Mouse (Mus musculus): ENCODE data around the gene Ints11. TPM values are rescaled to one million over a fixed set of nuclear protein-coding genes. Genes with fewer than 3 reads are reported as not detected.

Ints11 gene
- 14.7 and 15.3 TPM in 2 replicates for polyA plus RNA-seq (2012)

GRCm38 (mm10) chr4:155869317-155870033 is at the start of gene Ints11, which contains the start of gene Cptp:
Gene Ints11, plus strand, starts transcription at chr4:155869546.
Gene Cptp, minus strand, starts transcription at chr4:155869440.

GRCm38 (mm10) chr4:155831205-155831766 is 38.1 kb upstream of the Ints11 start, which contains the start of gene Aurkaip1:
Gene Aurkaip1, plus strand, starts transcription at chr4:155831272.

GRCm38 (mm10) chr4:155839483-155839910 is 29.8 kb upstream of the Ints11 start, which contains the start of gene Mxra8:
Gene Mxra8, plus strand, starts transcription at chr4:155839680.

GRCm38 (mm10) chr4:155846871-155847578 is 22.3 kb upstream of the Ints11 start, which contains the start of gene Dvl1:
Gene Dvl1, plus strand, starts transcription at chr4:155847402.

GRCm38 (mm10) chr4:155863001-155863400 is 6.3 kb upstream of the Ints11 start, which contains the start of gene Tas1r3:
Gene Tas1r3, minus strand, starts transcription at chr4:155863362.

GRCm38 (mm10) chr4:155891551-155892001 is 22.2 kb downstream of the Ints11 start, which contains the start of the genes Pusl1 and Acap3:
Gene Pusl1, minus strand, starts transcription at chr4:155891781.
Gene Acap3, plus strand, starts transcription at chr4:155891822.

Other genes with a start within 250 kb of the Ints11 start
- 99.3 and 148 TPM in 2 replicates for gene Cdk11b, start 244.7 kb upstream of the Ints11 start, polyA plus RNA-seq (2012)
- not detected in 2 replicates for gene Gm10563, start 224.1 kb upstream of the Ints11 start, polyA plus RNA-seq (2012)
- 1.5 TPM in 2 replicates for gene Mmp23, start 216.2 kb upstream of the Ints11 start, polyA plus RNA-seq (2012)
- 55.6 and 61.6 TPM in 2 replicates for gene Mib2, start 200.3 kb upstream of the Ints11 start, polyA plus RNA-seq (2012)
- 5.3 and 7.8 TPM in 2 replicates for gene Fndc10, start 175.2 kb upstream of the Ints11 start, polyA plus RNA-seq (2012)
- 48.9 and 53.6 TPM in 2 replicates for gene Ssu72, start 164.7 kb upstream of the Ints11 start, polyA plus RNA-seq (2012)
- 0.53 and 1.3 TPM in 2 replicates for gene Tmem240, start 134.7 kb upstream of the Ints11 start, polyA plus RNA-seq (2012)
- 56.6 and 80.5 TPM in 2 replicates for gene Atad3a, start 108.5 kb upstream of the Ints11 start, polyA plus RNA-seq (2012)
- gene Vwa1, start 94.8 kb upstream of the Ints11 start, polyA plus RNA-seq (2012): 0.02 and 0.09 TPM in 2 replicates
- not detected in 2 replicates for gene Tmem88b, start 83.7 kb upstream of the Ints11 start, polyA plus RNA-seq (2012)
- 0.04 TPM in 1 of 2 replicates, not detected in the other for gene Ankrd65, start 79.1 kb upstream of the Ints11 start, polyA plus RNA-seq (2012)
- gene Mrpl20, start 66.7 kb upstream of the Ints11 start, polyA plus RNA-seq (2012): 16.8 and 21.1 TPM in 2 replicates
- 31.6 and 49.6 TPM in 2 replicates for gene Ccnl2, start 57.1 kb upstream of the Ints11 start, polyA plus RNA-seq (2012)
- 234 and 261 TPM in 2 replicates for gene Aurkaip1, start 38.3 kb upstream of the Ints11 start, polyA plus RNA-seq (2012)
- gene Mxra8, start 29.9 kb upstream of the Ints11 start, polyA plus RNA-seq (2012): 0.96 TPM in 1 of 2 replicates, not detected in the other
- gene Dvl1, start 22.1 kb upstream of the Ints11 start, polyA plus RNA-seq (2012): 103 and 130 TPM in 2 replicates
- 0.14 and 0.22 TPM in 2 replicates for gene Tas1r3, start 6.2 kb upstream of the Ints11 start, polyA plus RNA-seq (2012)
- 2.0 and 2.1 TPM in 2 replicates for gene Cptp, start 106 bp upstream of the Ints11 start, polyA plus RNA-seq (2012)
- gene Pusl1, start 22.2 kb downstream of the Ints11 start, polyA plus RNA-seq (2012): 177 and 183 TPM in 2 replicates
- gene Acap3, start 22.3 kb downstream of the Ints11 start, polyA plus RNA-seq (2012): 39.0 and 51.7 TPM in 2 replicates
- gene Ube2j2, start 74.3 kb downstream of the Ints11 start, polyA plus RNA-seq (2012): 133 and 159 TPM in 2 replicates
- gene C1qtnf12, start 92.8 kb downstream of the Ints11 start, polyA plus RNA-seq (2012): 287 and 293 TPM in 2 replicates
- 4.0 and 5.1 TPM in 2 replicates for gene B3galt6, start 123.1 kb downstream of the Ints11 start, polyA plus RNA-seq (2012)
- 50.9 and 58.4 TPM in 2 replicates for gene Sdf4, start 123.3 kb downstream of the Ints11 start, polyA plus RNA-seq (2012)
- gene Tnfrsf4, start 144.3 kb downstream of the Ints11 start, polyA plus RNA-seq (2012): 0.81 and 2.3 TPM in 2 replicates
- 4.2 and 7.2 TPM in 2 replicates for gene Tnfrsf18, start 156.6 kb downstream of the Ints11 start, polyA plus RNA-seq (2012)
- not detected in 2 replicates for gene Ttll10, start 189.9 kb downstream of the Ints11 start, polyA plus RNA-seq (2012)
- gene 9430015G10Rik, start 240.4 kb downstream of the Ints11 start, polyA plus RNA-seq (2012): 9.0 and 10.3 TPM in 2 replicates